Mouse (Mus musculus): ENCODE measurements around the gene Rgma. TPM values are rescaled to one million over a fixed set of nuclear protein-coding genes. Genes with fewer than 3 reads are reported as not detected.

The Rgma gene
- polyA plus RNA-seq, 1 experiment from 2014 or later, result 23.4 TPM

DNA sequence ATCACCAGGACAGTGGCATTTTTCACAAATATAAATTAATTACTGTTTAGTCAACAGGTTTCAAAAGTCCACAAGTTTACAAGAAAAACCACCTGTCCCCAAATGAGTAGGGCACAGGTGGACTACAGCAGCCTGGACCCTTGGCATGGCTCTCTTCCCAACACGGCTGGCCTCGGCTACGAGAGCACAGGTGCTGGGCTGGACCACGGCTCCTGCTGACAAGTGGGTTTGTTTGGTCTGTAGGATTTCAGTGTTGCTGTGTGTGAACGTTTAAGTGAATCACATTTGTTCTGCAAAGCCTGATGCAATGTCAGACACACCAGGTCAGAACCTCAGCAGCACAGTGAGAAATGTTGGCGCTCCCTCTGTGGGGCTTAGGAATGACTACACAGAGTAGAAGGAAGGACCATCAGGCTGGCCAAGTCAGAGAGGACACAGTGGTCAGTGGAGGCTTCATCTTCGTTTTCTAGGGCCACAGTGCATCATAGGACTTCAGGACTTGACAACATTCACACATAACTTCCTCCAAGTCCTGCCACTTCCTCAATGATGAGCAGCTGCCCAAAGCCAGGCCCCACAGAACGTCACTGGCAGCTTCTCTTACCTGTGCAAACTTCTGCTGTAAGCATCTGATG lies 51.6 kb downstream of the Rgma start:
- Histone ChIP-seq H3K4me3 (no peak overlapping the region), H3K4me1 (peaks cover 25% of the 10 kb centered on the region), H3K9me3 (no peaks in the 10 kb centered on the region), H3K27ac (replicated peaks) (no peak overlapping the region), H3K36me3 (replicated peaks) (peaks cover 61% of the 10 kb centered on the region), H3K27me3 (replicated peaks; ENCODE audit: low read depth, poor library complexity, severe bottlenecking) (no peaks in the 10 kb centered on the region)
- no peak for DNase-seq (ENCODE audit: low spot score)
- WGBS, result 91% methylated on average over 8 of the region's 8 CpGs

DNA sequence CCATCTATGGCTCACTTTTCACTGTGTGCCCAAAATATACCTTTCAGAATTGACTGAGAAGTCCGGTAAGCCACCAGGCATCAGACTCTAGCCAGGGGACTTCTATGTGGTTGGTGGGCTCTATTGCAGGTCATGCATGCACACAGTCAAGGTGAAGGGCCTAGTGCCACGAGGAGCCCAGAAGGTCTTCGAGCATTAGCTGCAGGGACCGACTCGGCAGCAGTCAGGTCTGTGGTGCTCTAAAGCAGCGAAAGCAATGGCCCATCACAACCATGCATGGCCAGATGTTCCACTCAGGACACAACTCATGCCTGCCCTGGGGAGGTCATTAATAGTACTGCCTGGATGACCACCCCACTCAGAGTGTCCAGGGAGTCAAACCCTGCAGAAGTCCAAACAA lies 52.5 kb downstream of the Rgma start:
- Histone ChIP-seq H3K27me3 (replicated peaks; ENCODE audit: low read depth, poor library complexity, severe bottlenecking) (no peaks in the 10 kb centered on the region), H3K9me3 (no peaks in the 10 kb centered on the region), H3K36me3 (replicated peaks) (peaks cover 64% of the 10 kb centered on the region), H3K4me1 (peaks cover 21% of the 10 kb centered on the region), H3K4me3 (no peak overlapping the region), H3K27ac (replicated peaks) (no peak overlapping the region)
- 93% methylated on average over 6 of the region's 6 CpGs for whole genome bisulfite sequencing
- DNase-seq (ENCODE audit: low spot score), result no peak

DNA sequence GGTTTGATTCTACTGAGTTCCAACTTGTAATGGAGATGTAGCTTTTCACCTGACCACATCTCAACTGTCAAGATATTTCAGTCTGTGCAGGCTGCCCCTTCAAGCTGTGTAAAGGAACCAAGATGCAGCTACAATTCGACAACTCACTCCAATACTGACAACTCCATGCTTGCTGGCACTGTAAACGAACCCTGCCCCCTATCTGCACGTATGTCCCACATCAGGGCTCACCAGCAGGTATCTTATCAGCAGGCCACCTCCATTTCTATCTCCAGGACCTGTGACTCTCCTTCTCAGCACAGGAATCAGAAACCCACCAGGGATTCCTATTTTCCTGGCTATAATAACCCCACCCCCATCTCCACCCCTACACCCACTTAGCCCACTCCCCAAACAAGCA lies 53.2 kb downstream of the Rgma start:
- DNase-seq (ENCODE audit: low spot score), result no peak
- WGBS, result 91% methylated on average over 3 of the region's 3 CpGs
- H3K4me3 ChIP-seq, result no peak overlapping the region
- peaks cover 72% of the 10 kb centered on the region for H3K36me3 ChIP-seq (replicated peaks)
- H3K4me1 ChIP-seq, result peaks cover 17% of the 10 kb centered on the region
- H3K27me3 ChIP-seq (replicated peaks; ENCODE audit: low read depth, poor library complexity, severe bottlenecking), result no peaks in the 10 kb centered on the region
- H3K27ac ChIP-seq (replicated peaks), result no peak overlapping the region
- H3K9me3 ChIP-seq, result no peaks in the 10 kb centered on the region

DNA sequence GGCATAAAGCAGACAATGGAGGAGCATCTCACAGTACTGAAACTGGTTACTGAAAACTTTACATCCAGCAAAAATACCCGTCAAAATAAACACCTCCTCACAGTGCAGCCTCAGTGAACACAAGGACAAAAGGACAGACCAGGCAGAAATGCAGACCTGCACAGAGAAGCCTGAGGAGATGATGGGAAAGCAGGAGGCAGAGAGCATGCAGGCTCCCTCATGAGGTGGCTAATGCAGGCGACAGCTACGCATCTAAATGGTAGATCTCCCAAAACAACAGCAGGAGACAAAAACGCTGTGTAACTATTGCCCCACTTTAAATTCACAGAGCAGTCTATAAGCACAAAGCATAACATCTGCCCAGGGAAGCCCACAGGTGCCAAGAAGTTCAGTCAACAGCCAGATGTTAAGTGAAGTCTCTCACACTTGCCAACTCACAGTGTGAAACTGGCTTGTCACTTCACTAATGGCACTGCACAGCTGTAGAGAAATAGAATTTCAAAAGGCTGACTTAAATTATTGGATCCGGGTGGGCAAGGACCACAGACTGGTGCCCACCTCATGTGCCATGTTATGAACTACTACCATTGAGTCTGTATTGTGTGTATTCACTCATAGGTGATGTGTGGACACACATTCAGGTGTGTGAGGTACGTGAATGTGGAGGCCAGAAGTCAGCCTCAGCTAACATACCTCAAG lies 58.5 kb downstream of the Rgma start:
- no peak overlapping the region for H3K4me3 ChIP-seq
- H3K27ac ChIP-seq (replicated peaks), result no peak overlapping the region
- DNase-seq (ENCODE audit: low spot score), result no peak
- H3K4me1 ChIP-seq, result no peaks in the 10 kb centered on the region
- WGBS, result 89% methylated on average over 6 of the region's 6 CpGs
- H3K9me3 ChIP-seq, result no peaks in the 10 kb centered on the region
- no peaks in the 10 kb centered on the region for H3K27me3 ChIP-seq (replicated peaks; ENCODE audit: low read depth, poor library complexity, severe bottlenecking)
- peaks cover 89% of the 10 kb centered on the region for H3K36me3 ChIP-seq (replicated peaks)

DNA sequence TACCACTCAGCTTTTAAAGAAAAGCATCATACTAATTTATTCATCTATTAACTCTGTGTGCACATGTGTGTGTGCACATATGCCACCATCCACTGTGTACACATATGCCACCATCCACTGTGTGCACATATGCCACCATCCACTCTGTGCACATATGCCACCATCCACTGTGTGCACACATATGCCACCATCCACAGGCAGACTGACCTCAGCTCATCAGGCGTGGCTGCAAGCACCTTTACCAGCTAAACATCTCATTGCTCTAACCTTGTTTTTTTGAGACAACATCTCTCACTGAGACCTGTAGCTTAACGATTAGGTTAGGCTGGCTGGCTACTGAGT lies 59.0 kb downstream of the Rgma start:
- Histone ChIP-seq H3K27me3 (replicated peaks; ENCODE audit: low read depth, poor library complexity, severe bottlenecking) (no peaks in the 10 kb centered on the region), H3K4me1 (no peaks in the 10 kb centered on the region), H3K4me3 (no peak overlapping the region), H3K27ac (replicated peaks) (no peak overlapping the region), H3K9me3 (no peaks in the 10 kb centered on the region), H3K36me3 (replicated peaks) (peaks cover 89% of the 10 kb centered on the region)
- DNase-seq (ENCODE audit: low spot score), result no peak
- 93% methylated on average over 2 of the region's 2 CpGs for whole genome bisulfite sequencing

DNA sequence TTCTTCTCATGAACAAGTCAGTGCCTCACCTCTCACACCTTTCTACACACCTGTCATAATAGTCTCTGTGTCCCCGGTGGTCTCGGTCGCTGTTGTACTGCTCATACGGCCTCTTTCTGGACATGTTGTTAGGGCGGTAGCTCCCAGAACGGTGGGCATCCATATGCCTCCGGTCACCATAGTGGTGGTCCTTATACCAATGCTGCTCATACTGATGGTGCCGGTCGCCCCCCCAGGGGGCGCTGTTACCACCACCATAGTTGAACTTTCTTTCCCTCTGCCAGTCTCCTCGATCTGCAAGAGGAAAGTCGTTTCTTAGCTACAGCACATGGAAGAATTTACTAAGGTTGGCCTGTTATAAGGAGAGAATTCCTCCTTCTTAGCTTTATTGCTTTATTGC lies 60.4 kb downstream of the Rgma start:
- no peak overlapping the region for H3K27ac ChIP-seq (replicated peaks)
- no peaks in the 10 kb centered on the region for H3K4me1 ChIP-seq
- no peaks in the 10 kb centered on the region for H3K27me3 ChIP-seq (replicated peaks; ENCODE audit: low read depth, poor library complexity, severe bottlenecking)
- 75% methylated on average over 12 of the region's 12 CpGs for WGBS
- peaks cover 89% of the 10 kb centered on the region for H3K36me3 ChIP-seq (replicated peaks)
- H3K9me3 ChIP-seq, result no peaks in the 10 kb centered on the region
- no peak overlapping the region for H3K4me3 ChIP-seq
- DNase-seq (ENCODE audit: low spot score), result peak; percentile 58

DNA sequence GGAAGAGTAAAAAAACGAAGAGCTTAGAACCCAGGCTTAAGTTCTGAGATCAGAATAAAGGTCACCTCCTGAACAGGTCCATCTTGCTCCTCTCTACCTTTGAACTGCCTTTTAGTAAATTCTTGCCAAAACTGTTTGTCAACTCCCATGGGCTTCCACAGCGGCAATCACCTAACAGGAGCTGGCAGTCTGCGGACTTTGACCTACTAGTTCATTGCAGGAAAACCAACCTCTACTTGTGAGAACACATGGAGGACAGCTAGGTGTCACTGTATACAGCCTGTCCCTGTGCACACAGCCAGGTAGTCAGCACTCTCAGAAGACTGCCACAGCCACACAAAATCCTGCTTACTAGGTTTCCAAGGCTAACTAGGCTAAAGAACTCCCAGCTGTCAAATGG lies 66.5 kb downstream of the Rgma start:
- H3K27ac ChIP-seq (replicated peaks), result no peak overlapping the region
- WGBS, result 87% methylated on average over 3 of the region's 3 CpGs
- H3K36me3 ChIP-seq (replicated peaks), result peaks cover 100% of the 10 kb centered on the region
- H3K4me1 ChIP-seq, result no peaks in the 10 kb centered on the region
- no peak for DNase-seq (ENCODE audit: low spot score)
- no peaks in the 10 kb centered on the region for H3K9me3 ChIP-seq
- H3K27me3 ChIP-seq (replicated peaks; ENCODE audit: low read depth, poor library complexity, severe bottlenecking), result no peaks in the 10 kb centered on the region
- no peak overlapping the region for H3K4me3 ChIP-seq

DNA sequence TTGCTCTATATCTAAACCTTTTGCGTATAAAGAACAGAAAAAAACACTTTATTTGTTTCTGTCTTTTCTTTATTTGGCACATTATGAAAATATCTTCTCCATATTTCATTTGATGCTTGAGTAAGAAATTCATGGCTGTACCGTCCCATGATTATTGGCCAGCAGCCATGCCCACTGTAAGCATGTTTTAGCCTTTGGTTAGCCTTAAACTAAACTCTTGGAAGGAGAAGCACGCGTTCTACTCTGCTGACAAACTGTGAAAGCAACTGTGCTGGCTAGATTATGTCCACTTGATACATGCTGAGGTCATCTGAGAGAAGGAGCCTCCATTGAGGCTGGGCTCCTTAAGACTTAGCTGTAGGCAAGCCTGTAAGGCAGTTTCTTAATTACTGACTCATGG lies 66.9 kb downstream of the Rgma start:
- Histone ChIP-seq H3K9me3 (no peaks in the 10 kb centered on the region), H3K27me3 (replicated peaks; ENCODE audit: low read depth, poor library complexity, severe bottlenecking) (no peaks in the 10 kb centered on the region), H3K4me1 (no peaks in the 10 kb centered on the region), H3K27ac (replicated peaks) (no peak overlapping the region), H3K36me3 (replicated peaks) (peaks cover 100% of the 10 kb centered on the region), H3K4me3 (no peak overlapping the region)
- DNase-seq (ENCODE audit: low spot score), result no peak
- WGBS, result 96% methylated on average over 4 of the region's 4 CpGs

DNA sequence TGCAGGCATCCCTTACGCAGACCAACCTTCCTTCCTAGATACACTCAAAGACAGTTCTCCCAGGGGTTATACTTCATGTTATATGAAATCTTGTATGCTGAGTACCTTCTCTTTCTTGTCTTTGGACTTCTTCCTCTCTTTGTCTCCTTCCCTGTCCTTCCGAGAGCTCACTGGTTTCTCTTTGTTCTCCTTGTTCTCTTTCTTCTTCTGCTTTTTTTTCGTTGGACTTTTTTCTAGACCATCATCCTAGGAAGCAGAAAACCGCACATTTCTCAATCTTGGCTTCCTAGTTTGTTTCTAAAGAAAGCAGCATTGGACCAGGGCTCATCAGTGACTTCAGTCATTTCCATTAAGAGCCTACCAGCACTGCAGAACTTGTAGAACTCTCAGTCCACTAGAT lies 76.3 kb downstream of the Rgma start:
- Histone ChIP-seq H3K9me3 (no peaks in the 10 kb centered on the region), H3K36me3 (replicated peaks) (peaks cover 100% of the 10 kb centered on the region), H3K27ac (replicated peaks) (no peak overlapping the region), H3K4me1 (no peaks in the 10 kb centered on the region), H3K27me3 (replicated peaks; ENCODE audit: low read depth, poor library complexity, severe bottlenecking) (no peaks in the 10 kb centered on the region), H3K4me3 (no peak overlapping the region)
- 94% methylated on average over 4 of the region's 4 CpGs for WGBS
- no peak for DNase-seq (ENCODE audit: low spot score)

DNA sequence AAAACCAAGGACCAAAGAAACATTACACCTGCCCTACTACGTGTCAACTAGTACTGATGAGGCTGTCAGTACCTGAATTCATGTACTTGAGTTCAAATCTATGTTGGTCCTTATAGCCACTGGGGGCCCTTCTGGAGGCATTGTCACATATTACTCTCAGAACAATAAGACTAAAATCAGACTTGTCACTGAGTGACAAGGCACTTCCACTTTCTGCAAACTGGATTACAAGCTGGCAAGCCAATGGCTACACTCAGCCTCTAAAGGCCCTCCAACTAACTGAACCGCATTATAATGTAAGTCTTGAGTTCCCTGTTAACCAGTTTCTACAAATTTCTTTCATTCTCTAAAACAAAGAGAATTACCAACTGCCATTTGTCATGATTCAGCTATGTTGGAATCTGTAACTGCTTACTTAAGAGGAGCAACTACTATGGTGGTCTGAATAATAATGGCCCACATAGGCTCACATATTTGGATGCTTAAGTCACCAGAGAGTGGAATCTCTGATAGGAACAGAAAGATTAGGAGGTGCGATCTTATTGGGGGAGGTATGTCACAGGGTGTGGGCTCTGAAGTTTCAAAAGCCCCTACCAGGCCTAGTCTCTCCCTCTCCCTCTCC lies 77.0 kb downstream of the Rgma start:
- DNase-seq (ENCODE audit: low spot score), result no peak
- 95% methylated on average over 3 of the region's 3 CpGs for WGBS
- H3K36me3 ChIP-seq (replicated peaks), result peaks cover 100% of the 10 kb centered on the region
- H3K4me3 ChIP-seq, result no peak overlapping the region
- H3K9me3 ChIP-seq, result no peaks in the 10 kb centered on the region
- H3K27ac ChIP-seq (replicated peaks), result no peak overlapping the region
- H3K4me1 ChIP-seq, result no peaks in the 10 kb centered on the region
- H3K27me3 ChIP-seq (replicated peaks; ENCODE audit: low read depth, poor library complexity, severe bottlenecking), result no peaks in the 10 kb centered on the region

DNA sequence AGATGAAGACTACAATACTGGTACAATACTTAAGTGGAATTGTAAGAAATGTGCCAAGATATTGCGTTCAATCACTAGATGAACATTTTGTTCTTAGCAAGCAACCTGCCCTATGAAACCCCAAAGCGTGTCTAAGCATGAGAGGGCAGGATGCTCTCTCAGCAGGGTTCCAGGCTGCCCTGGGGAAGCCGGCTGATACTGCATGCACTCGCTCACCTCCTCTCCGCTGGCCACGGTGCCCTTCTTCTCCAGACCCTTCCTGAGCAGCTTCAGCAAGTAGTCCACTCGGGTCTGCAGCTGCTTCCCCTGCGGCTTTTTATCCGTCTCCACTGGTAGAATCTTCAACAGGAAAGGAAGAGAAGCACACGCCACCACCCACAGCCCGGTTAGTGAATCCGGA lies 78.8 kb downstream of the Rgma start:
- 90% methylated on average over 12 of the region's 12 CpGs for WGBS
- Histone ChIP-seq H3K4me1 (no peaks in the 10 kb centered on the region), H3K36me3 (replicated peaks) (peaks cover 100% of the 10 kb centered on the region), H3K4me3 (no peak overlapping the region), H3K9me3 (no peaks in the 10 kb centered on the region), H3K27me3 (replicated peaks; ENCODE audit: low read depth, poor library complexity, severe bottlenecking) (no peaks in the 10 kb centered on the region), H3K27ac (replicated peaks) (no peak overlapping the region)
- DNase-seq (ENCODE audit: low spot score), result no peak

DNA sequence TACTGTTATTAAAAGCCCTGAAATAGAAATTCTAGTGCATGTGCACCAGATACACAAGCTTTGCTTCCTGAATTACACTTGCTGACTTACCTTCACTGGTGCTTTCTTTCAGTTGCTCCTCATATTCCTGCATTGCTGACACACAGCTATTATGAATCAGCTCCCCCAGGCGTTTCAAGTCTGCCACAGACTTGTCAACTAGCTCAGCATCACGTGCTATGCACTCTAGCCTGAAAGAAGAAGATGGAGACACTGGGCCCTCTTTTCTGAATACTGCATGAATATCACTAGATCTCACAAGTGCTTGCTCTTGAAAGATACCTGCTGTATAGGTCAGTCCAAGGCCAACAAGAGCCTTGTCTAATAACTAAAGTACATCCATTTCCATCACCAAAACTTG lies 88.2 kb downstream of the Rgma start:
- 88% methylated on average over 2 of the region's 2 CpGs for WGBS
- Histone ChIP-seq H3K27me3 (replicated peaks; ENCODE audit: low read depth, poor library complexity, severe bottlenecking) (no peaks in the 10 kb centered on the region), H3K9me3 (no peaks in the 10 kb centered on the region), H3K27ac (replicated peaks) (no peak overlapping the region), H3K36me3 (replicated peaks) (peaks cover 99% of the 10 kb centered on the region), H3K4me1 (no peaks in the 10 kb centered on the region), H3K4me3 (no peak overlapping the region)
- no peak for DNase-seq (ENCODE audit: low spot score)

DNA sequence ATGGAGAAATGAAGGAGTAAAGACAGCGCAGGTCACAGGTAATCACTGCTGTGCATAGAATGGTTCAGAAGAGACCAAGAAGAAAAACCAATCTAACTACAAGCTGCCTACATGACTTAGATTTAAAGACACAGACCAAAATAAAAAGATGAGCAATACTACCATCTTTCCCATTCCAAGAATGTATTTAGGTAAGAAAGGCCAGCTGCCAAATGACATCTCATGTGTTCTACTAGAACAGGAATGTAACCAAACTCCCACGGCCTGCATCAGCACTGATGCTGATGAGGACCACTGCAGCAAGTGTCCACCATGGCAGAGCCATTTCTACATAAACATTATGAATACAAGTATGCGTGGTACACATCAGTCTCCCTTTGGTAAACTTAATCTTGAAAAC lies 92.4 kb downstream of the Rgma start:
- DNase-seq (ENCODE audit: low spot score), result no peak
- H3K4me3 ChIP-seq, result no peak overlapping the region
- peaks cover 100% of the 10 kb centered on the region for H3K36me3 ChIP-seq (replicated peaks)
- no peaks in the 10 kb centered on the region for H3K27me3 ChIP-seq (replicated peaks; ENCODE audit: low read depth, poor library complexity, severe bottlenecking)
- WGBS, result 95% methylated on average over 3 of the region's 3 CpGs
- no peaks in the 10 kb centered on the region for H3K9me3 ChIP-seq
- no peaks in the 10 kb centered on the region for H3K4me1 ChIP-seq
- H3K27ac ChIP-seq (replicated peaks), result no peak overlapping the region
